Mouse (Mus musculus) v-Abl transformed pro-B cells (cell line): ENCODE measurements around the gene Frs3.

ENCODE experiments used
- in situ Hi-C, 2 experiments: fragments of 400-800 bp; cut with MboI; formaldehyde crosslinking; loops; one replicate each; pipeline ENCODE4 v1.15.1; 2025; ENCODE audit not compliant: unreplicated experiment in 2 of 2

Gene Frs3

DNA sequence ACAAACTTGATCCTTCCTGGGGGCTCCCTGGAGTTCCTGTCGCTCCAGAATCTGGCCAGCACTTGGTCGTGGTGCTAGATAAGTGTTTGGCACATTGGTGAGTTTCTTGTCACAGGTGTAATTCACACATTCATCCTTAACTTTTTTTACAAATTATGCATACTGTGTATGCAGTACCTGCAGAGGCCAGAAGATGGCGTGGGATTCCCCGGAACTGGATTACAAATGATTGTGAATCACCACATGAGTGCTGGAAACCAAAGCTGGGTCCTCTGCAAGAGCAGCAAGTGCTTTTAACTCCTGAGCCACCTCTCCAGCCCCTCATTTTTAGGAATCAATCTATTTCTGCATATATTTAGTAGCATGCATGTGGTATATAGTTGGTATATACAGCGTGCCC lies 63.0 kb downstream of the Frs3 start:
- in situ Hi-C loops, result no loop called here

- in situ Hi-C loops, result no loop called here
Observed at GRCm38 (mm10) chr17:47753130-47753775, 64.4 kb downstream of the Frs3 start.
